Mouse (Mus musculus) NIH3T3 (cell line): ENCODE measurements around the gene Prpf40b.
A peak's percentile ranks its signal among the peaks of the same experiment; 100 is the strongest.
"Not testable (repeated sequence)": the region's sequence is repeated elsewhere in the genome, so short reads cannot be mapped to it uniquely, and the experiment has no call there.

Experiments
- DNase-seq: peaks from one replicate; pipeline ENCODE4 v3.0.0-alpha.2; 2012; ENCODE audit warnings: low read depth

Prpf40b gene

GRCm38 (mm10) chr15:99294813-99295374 lies at the start of gene Prpf40b:
Gene Prpf40b (plus strand): TSS chr15:99295087.
- peak; percentile 91 for DNase-seq

- not testable (repeated sequence) for DNase-seq
These were observed 48.2 kb upstream of the Prpf40b start for GRCm38 (mm10) chr15:99246736-99247135.

GRCm38 (mm10) chr15:99248972-99249371 lies 45.9 kb upstream of the Prpf40b start:
- DNase-seq: no peak

- no peak for DNase-seq
These were observed 44.9 kb upstream of the Prpf40b start for GRCm38 (mm10) chr15:99249938-99250337.

GRCm38 (mm10) chr15:99251111-99251510 lies 43.8 kb upstream of the Prpf40b start:
- DNase-seq: peak; percentile 48

- DNase-seq: peak; percentile 99
These were observed 43.1 kb upstream of the Prpf40b start, which contains the start of gene Mcrs1 for GRCm38 (mm10) chr15:99251626-99252380. Gene Mcrs1 (minus strand): TSS chr15:99251961.

- DNase-seq: peak; percentile 88
These were observed 42.3 kb upstream of the Prpf40b start for GRCm38 (mm10) chr15:99252381-99253174.

- DNase-seq: not testable (repeated sequence)
These were observed 41.8 kb upstream of the Prpf40b start for GRCm38 (mm10) chr15:99253175-99253479.

GRCm38 (mm10) chr15:99253772-99254171 lies 41.1 kb upstream of the Prpf40b start:
- DNase-seq: no peak

GRCm38 (mm10) chr15:99254477-99255005 lies 40.3 kb upstream of the Prpf40b start:
- DNase-seq: no peak

- peak; percentile 67 for DNase-seq
These were observed 39.6 kb upstream of the Prpf40b start for GRCm38 (mm10) chr15:99255241-99255749.

GRCm38 (mm10) chr15:99259167-99259729 lies 35.6 kb upstream of the Prpf40b start:
- DNase-seq: no peak

GRCm38 (mm10) chr15:99259730-99260252 lies 35.1 kb upstream of the Prpf40b start:
- peak; percentile 93 for DNase-seq

- DNase-seq: no peak
These were observed 32.2 kb upstream of the Prpf40b start for GRCm38 (mm10) chr15:99262702-99263101.

GRCm38 (mm10) chr15:99264363-99264762 lies 30.5 kb upstream of the Prpf40b start:
- DNase-seq: no peak

GRCm38 (mm10) chr15:99265679-99266078 lies 29.2 kb upstream of the Prpf40b start:
- peak; percentile 91 for DNase-seq

- no peak for DNase-seq
These were observed 18.8 kb upstream of the Prpf40b start for GRCm38 (mm10) chr15:99276095-99276494.

GRCm38 (mm10) chr15:99278271-99278670 lies 16.6 kb upstream of the Prpf40b start:
- peak; percentile 20 for DNase-seq

- no peak for DNase-seq
These were observed 11.4 kb upstream of the Prpf40b start for GRCm38 (mm10) chr15:99283456-99283855.

GRCm38 (mm10) chr15:99284527-99285188 lies 10.2 kb upstream of the Prpf40b start:
- DNase-seq: peak; percentile 66

- DNase-seq: no peak
These were observed 9.7 kb upstream of the Prpf40b start for GRCm38 (mm10) chr15:99285189-99285535.
